Mouse (Mus musculus) kidney, adult 9 months (tissue): Measurements from ENCODE around the gene Sdhc.
"Not testable (repeated sequence)": the region's sequence is repeated elsewhere in the genome, so short reads cannot be mapped to it uniquely, and the experiment has no call there.

Source experiments
- DNase-seq: peaks from one replicate; pipeline ENCODE4 v3.0.0; 2022

Gene Sdhc

GRCm38 (mm10) chr1:171111781-171112575 lies 38.4 kb downstream of the Sdhc start:
- peak; percentile 70 for DNase-seq

- peak; percentile 97 for DNase-seq
Observed at GRCm38 (mm10) chr1:171111020-171111780, 39.2 kb downstream of the Sdhc start.

GRCm38 (mm10) chr1:171110659-171111019 lies 39.8 kb downstream of the Sdhc start:
- DNase-seq: no peak

DNA sequence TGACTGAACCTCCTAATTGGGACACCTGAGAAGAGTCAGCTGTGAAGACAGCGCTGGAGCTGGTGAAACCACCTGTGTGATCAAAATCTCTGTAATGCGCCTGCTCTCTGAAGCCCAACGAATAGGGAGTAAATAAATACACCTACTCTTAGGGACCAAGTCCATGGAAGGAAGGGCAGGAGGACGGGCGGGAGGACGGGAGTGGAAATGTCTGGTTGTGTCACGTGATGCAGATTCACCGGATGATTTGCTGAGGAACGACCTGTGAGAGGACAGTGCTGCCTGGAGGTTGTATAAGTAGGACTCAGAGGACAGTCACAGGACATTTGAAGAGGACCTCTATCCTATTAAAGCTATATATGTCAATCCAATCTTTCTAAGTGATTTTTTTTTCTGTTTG lies 40.8 kb downstream of the Sdhc start:
- DNase-seq: peak; percentile 47

GRCm38 (mm10) chr1:171105226-171105625 lies 45.2 kb downstream of the Sdhc start:
- DNase-seq: no peak

DNA sequence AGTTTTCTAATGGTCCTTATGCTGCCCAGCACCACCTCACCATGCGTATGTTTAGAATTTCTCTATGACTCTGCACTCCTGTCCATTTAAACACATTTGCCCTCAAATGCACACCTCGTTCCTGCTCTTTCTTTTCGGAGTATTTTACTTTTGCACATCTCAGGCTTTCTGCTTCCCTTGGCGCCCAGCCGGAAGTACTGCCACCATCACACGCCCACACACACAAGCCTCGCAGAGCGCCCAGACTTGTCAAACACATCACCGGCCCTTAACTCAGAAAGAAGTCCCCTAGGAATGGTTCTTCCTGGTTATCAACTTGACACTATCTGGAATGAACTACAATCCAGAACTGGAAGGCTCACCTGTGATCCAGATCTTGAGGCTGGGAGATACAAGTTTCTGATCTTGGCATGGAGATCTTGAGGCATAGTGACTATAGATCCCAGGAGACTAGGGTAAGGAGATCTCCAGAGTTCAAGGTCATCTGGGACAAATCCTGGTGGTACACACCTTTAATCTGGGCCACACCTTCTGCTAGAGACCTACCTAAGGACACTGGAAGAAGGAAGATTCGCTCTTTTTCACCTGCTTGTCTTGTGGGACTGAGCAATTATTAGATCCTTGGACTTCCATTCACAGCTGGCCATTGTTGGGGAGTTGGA lies 47.1 kb downstream of the Sdhc start:
- DNase-seq: no peak

GRCm38 (mm10) chr1:171102547-171103177 lies 47.7 kb downstream of the Sdhc start:
- DNase-seq: peak; percentile 91

- peak; percentile 86 for DNase-seq
Observed at GRCm38 (mm10) chr1:171101733-171102546, 48.5 kb downstream of the Sdhc start.

DNA sequence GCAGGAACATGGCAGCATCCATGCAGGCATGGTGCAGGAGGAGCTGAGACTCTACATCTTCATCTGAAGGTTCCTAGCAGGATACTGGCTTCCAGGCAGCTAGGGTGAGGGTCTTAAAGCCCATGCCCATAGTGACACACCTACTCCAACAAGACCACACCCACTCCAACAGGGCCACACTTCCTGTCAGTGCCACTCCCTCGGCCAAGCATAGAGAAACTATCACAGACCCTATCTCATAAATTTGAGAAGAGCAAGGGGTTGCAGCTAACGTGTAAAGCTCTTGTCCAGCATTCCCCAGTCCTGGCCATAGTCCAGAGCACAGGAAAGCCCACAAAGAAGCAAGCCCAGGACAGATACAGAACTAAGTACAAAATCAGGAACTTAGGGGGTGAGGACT lies 49.4 kb downstream of the Sdhc start:
- DNase-seq: no peak

DNA sequence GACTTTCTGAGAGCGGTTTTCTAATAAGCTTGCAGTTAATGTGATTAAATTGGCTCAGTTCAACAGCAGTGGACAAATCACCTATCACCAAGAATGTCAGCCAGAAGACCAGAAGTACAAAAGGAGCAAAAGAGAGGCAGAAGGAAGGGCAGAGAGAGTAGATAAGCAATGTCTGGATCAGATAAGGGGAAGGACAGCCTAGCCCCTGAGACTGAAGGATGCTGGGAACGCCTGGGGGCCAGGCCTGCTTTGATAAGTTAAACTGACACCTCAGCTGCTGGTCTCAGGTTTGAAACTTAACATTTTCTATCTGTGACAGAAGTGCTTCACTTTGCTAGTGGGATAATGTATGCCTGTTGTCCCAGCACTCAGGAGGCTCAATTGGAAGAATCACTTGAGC lies 52.8 kb downstream of the Sdhc start:
- DNase-seq: no peak

DNA sequence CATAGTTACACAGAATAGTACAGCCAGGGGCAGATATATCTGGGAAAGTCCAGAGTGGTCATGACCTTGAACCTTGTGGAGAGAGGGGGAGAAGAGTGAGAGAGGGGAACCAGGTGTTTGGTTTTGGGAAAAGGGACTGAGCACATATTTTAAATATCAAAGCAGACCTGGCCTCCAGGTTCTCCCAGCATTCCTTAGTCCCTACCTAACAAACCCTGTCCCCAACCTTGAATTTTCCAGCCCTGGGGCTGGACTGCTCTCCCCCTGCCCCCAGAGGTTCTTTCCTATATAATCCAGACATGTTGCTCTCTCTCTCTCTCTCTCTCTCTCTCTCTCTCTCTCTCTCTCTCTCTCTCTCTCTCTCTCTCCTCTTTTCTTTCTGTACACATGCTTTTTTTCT lies 53.3 kb downstream of the Sdhc start:
- DNase-seq: no peak

DNA sequence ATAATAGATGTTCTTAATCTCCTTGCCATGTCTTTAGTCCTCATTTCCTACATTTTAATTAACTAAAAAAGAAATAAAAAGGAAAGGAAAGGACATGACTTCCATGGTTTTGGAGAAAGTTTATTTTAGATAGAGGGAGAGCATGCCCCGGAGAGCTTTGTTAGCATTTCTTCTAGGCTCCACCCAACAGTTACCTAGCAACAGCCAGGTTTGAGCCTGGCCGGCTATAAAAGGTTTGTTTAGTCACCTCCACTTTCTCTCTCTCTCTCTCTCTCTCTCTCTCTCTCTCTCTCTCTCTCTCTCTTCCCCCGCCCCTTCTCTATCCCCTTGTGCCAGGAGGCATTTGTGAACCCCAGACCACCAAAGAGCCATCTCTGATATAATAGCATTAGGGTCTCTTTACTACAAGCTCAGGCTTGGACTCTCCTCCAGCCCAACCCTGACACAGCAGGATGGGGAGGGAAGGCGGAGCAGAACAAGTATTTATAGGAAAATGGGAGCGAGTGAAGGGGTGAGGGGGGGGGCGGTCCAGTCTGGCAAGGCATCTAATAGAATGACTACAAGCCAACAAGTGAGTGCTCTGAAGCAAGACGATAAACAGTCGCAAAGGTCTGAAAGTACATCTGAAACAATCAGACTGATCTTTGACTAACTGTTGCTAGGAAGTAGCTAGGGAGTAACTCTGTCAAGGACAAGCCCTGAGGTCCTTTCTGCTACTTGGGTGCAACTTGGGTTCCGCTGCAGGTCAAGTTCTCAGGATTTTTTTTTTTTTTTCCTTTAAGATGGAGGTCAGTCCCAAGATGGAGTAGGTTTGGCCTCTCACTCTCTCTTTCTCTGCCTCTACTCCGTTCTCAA lies 54.1 kb downstream of the Sdhc start:
- no peak for DNase-seq

- no peak for DNase-seq
Observed at GRCm38 (mm10) chr1:171094424-171094823, 56.0 kb downstream of the Sdhc start.

- no peak for DNase-seq
Observed at GRCm38 (mm10) chr1:171090761-171091160, 59.6 kb downstream of the Sdhc start.

DNA sequence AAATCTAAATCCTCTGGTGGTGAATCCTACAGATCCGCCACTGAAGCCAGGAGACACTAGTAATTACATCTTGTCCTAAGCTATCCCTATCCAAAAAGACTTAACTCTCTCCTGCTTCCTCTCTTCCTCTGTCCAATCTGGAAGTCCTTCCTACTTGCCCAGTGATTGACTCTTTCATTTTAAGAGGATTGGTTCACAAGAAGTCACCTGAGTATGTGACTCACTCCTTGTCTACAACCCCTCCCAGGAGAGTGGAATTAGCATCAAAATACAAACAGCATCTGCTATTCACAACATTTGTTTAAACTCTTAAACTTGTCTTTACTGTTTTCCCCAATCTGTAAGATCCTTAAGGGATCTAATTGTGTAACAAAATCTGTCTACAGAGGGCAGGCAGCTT lies 60.5 kb downstream of the Sdhc start:
- DNase-seq: no peak

DNA sequence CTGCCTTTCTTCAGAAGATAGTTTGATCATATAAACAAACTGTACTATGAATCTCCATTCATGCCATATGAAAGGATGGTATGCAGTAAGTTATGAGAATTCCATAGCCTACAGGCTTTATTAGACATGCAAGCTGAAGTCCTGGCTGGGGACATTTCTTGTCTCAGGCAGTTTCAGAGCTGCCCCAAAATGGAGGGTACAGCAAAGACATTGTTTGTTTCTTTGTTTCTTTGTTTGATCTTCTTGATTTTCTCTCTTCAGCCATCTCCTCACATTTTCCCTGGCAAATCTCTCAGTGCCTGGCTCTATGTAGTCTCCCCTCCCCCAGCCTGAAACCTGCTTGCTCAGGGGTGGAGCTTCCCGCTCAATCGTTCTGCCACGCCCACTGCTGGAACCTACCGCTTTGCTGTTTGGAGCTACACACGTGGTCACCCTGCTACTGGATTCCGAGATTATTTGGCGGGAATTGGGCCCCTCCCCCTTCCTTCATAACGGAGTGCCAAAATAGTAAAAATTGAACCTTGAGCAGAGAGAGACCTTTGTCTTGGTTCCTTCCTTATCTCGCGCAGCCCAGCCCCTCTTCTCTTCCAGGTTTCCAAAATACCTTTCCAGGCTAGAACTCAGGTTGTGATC lies 62.0 kb downstream of the Sdhc start:
- not testable (repeated sequence) for DNase-seq

DNA sequence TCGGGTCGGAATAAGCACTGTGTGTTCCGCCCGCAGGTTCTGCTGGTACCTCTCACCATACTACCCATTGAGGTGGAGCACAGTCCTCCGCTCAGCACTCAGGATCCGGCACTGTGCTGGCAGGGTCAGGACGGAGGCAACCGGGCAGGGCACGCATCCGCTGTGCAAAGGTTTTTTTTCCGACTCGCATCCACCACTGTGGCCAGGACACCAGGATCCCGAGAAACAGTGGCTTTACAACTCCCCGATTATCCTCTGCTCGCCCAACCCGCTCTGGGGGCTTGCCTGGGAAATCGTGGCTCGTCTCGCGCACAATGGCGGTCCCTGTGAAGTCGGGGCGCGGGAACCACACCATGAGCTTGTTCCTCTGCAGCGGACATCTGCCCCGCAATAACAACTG lies 64.7 kb downstream of the Sdhc start:
- no peak for DNase-seq

- DNase-seq: not testable (repeated sequence)
Observed at GRCm38 (mm10) chr1:171081512-171082231, 68.7 kb downstream of the Sdhc start.

DNA sequence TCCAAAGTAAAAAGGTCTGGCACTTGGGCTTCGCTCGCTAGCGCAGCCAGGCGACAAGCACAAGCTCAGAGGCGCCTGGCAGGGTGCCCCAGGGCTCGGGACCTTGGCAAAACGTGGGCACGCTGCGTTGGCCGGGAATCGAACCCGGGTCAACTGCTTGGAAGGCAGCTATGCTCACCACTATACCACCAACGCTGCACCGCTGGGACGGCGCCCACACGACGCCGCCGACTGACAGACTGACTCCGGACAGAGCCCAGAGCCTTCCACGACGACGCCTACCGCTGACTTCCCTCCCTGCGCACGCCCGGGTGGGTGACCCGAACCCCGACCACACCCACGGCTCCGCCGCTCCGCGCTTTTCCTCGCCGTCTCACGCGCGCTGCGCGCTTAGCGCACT lies 70.6 kb downstream of the Sdhc start:
- not testable (repeated sequence) for DNase-seq

DNA sequence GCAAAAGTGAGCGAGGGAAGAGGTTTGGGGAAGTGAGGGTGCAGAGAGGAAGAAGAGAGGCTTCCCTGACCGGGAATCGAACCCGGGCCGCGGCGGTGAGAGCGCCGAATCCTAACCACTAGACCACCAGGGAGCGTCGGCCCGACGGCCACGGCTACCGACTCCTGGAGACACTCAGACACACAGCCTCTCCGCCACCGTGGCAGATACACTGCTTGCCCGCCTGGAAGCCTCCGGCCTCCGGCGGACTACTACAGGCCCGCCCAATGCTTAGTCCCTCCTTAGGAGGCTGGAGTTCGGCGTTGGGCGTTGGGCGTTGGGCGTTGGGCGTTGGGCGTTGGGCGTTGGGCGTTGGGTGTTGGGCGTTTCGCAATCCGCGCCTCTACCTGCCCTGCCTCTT lies 71.1 kb downstream of the Sdhc start:
- not testable (repeated sequence) for DNase-seq
